Mouse (Mus musculus) liver, postnatal 0 days (tissue): ENCODE results near the gene Thsd7a. TPM values are rescaled to one million over a fixed set of nuclear protein-coding genes. Genes with fewer than 3 reads are reported as not detected.
A peak's percentile ranks its signal among the peaks of the same experiment; 100 is the strongest.

ENCODE experiments used
- ATAC-seq: fragments of 200-750 bp; cut with Nextera tagmentation; 2 replicates; pipeline ENCODE4 v1.8.0; 2017; ENCODE audit warnings: mild to moderate bottlenecking, moderate library complexity
- DNase-seq: peaks from one replicate; pipeline ENCODE4 v3.0.0-alpha.2; 2016
- H3K27ac ChIP-seq: fragments of 300-500 bp; sonication (generic); 2 replicates; pipeline ENCODE4 v1.5.1; 2014; ENCODE audit warnings: antibody characterized with exemption, moderate library complexity, mild to moderate bottlenecking, low read depth
- H3K27me3 ChIP-seq: fragments of 300-500 bp; sonication (generic); 2 replicates; pipeline ENCODE4 v1.6.1; 2014; ENCODE audit warnings: low read length, control low read depth, mixed read lengths; ENCODE audit not compliant: insufficient read depth
- H3K36me3 ChIP-seq: fragments of 300-500 bp; sonication (generic); replicated peaks from 2 replicates; pipeline ENCODE4 v1.6.1; 2014; ENCODE audit warnings: mild to moderate bottlenecking, control low read depth, low read length, moderate library complexity, mixed read lengths; ENCODE audit not compliant: insufficient read depth
- H3K4me1 ChIP-seq: fragments of 300-500 bp; sonication (generic); 2 replicates; pipeline ENCODE4 v1.6.1; 2014; ENCODE audit warnings: antibody characterized with exemption, mild to moderate bottlenecking, control low read depth; ENCODE audit not compliant: insufficient read depth
- H3K4me2 ChIP-seq: fragments of 300-500 bp; sonication (generic); 2 replicates; pipeline ENCODE4 v1.6.1; 2014; ENCODE audit warnings: low read depth, mild to moderate bottlenecking, low read length, moderate library complexity, mixed read lengths
- H3K4me3 ChIP-seq: fragments of 300-500 bp; sonication (generic); 2 replicates; pipeline ENCODE4 v1.5.1; 2014; ENCODE audit warnings: low read depth, low read length
- H3K9ac ChIP-seq: fragments of 300-500 bp; sonication (generic); replicated peaks from 2 replicates; pipeline ENCODE4 v1.6.1; 2014; ENCODE audit warnings: mild to moderate bottlenecking, moderate library complexity
- H3K9me3 ChIP-seq: fragments of 300-500 bp; sonication (generic); 2 replicates; pipeline ENCODE4 v1.6.1; 2016; ENCODE audit warnings: mild to moderate bottlenecking, control low read depth, low read length, mixed read lengths
- CTCF ChIP-seq: sonication (generic); IDR thresholded peaks from 2 replicates; pipeline ENCODE4 v1.5.1; 2016; ENCODE audit warnings: antibody characterized with exemption, low read depth
- EP300 ChIP-seq: IDR thresholded peaks from 2 replicates; pipeline ENCODE4 v1.6.1; 2016; ENCODE audit warnings: antibody characterized with exemption, low read depth, mild to moderate bottlenecking
- WGBS: fragments of 180-500 bp; shearing (Covaris S2); extraction: QIAGEN DNeasy Blood & Tissue Kit; methylation state at CpG from one replicate; pipeline ENCODE4 v1.1.7; 2014; ENCODE audit not compliant: insufficient replicate concordance; 5-methylcytosine and 5-hydroxymethylcytosine counted together
- polyA plus RNA-seq: library from polyadenylated mRNA; unstranded; fragments of >200 nt; fragmentation: Nextera tagmentation; extraction: Ambion mirVana; gene quantifications from 2 replicates; pipeline ENCODE4 v1.2.1, GENCODE M21; 2015

Gene Thsd7a
- polyA plus RNA-seq, 1 experiment from 2014 or later, result 0.33 TPM

DNA sequence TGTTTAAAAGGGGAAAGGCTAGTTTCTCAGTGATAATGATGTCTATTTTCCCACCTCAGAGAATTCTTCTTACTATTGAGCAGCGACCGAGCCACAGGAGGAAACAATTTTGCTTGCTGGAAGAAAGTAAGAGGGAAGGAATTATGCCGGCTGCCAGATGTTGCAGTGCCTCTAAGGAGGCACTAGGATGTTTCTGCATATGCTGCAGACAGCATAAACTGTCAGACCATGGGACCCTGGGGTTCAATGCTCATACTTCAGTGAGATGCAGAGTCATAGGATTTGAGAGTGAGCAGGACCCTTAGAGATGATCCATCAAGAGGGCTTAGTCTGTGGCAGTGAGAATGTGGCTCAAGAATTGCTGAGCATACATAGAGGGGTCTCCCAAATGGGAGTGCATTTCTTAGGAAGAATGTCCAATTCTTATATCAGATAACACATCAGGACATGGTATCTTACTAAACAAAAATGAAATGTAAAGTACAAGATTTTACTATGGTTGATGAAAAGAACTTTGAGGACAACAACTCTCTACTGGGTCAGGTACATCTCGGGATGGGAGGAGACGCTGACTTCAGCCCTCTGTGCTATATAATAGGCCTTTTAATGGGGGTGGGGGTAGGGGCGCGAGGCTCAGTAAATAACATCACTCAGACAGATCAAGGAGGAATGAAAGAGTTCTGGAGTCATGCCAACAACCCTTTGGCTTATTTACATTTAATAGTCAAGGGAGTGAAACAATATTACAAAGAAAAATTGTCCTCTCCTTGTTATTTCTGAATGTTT is 281.7 kb downstream of the Thsd7a start:
- Histone ChIP-seq H3K9ac (no peak overlapping the region), H3K27me3 (no peaks in the 10 kb centered on the region), H3K4me2 (no peak overlapping the region), H3K9me3 (no peaks in the 10 kb centered on the region), H3K4me1 (no peaks in the 10 kb centered on the region), H3K27ac (no peak overlapping the region), H3K36me3 (no peaks in the 10 kb centered on the region), H3K4me3 (no peak overlapping the region)
- no peak for TF ChIP-seq CTCF
- TF ChIP-seq EP300, result no peak
- no peak for DNase-seq
- no peak for ATAC-seq
- WGBS, result 64% methylated on average over 7 of the region's 7 CpGs

DNA sequence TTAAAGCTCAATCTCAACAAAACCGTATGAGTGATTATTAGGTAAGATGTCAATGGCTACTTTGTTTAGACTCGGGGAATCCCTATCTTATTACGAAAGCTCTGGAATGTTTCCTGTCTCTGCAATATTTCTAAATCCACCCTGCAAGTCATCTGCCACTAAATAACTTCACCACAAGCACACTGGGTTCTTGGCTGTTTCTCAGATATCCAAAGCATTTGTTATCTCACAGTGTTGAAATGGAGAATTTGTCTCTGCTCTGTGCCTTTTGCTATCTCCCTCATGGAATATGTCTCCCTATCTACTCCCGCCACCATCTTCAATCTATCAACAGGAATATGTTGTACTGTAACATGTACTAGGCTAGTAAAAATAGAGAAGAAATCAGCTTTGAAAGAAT is 290.4 kb downstream of the Thsd7a start:
- WGBS, result 69% methylated on average over 4 of the region's 4 CpGs
- DNase-seq, result no peak

DNA sequence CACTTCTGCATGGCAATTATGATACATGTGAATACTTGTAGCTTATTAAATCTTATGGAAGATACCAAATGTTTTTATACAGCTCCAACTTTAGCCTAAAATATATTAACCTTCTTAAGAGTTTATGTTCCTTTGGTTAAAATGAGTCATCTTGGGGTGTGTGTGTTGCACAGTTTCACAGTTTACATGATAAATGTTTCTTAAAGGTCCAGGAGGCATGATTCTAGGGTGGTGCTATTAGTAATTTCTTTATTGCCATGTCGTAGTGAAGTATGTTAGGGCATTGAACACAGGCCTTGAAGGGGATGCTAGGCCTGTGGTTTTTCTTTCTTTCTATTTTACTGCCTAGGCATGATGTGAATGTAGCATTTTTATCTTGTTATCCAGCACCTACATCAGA is 291.8 kb downstream of the Thsd7a start:
- Histone ChIP-seq H3K4me3 (no peak overlapping the region), H3K4me2 (no peak overlapping the region), H3K9ac (no peak overlapping the region), H3K36me3 (no peaks in the 10 kb centered on the region), H3K9me3 (no peaks in the 10 kb centered on the region), H3K4me1 (no peaks in the 10 kb centered on the region), H3K27ac (no peak overlapping the region), H3K27me3 (no peaks in the 10 kb centered on the region)
- no peak for TF ChIP-seq CTCF
- TF ChIP-seq EP300, result no peak
- no peak for ATAC-seq
- 73% methylated on average over 1 of the region's 1 CpGs for WGBS
- no peak for DNase-seq

More for the DNA sequence above, 290.4 kb downstream of the Thsd7a start:
- no peak overlapping the region for H3K4me2 ChIP-seq
- no peak overlapping the region for H3K9ac ChIP-seq
- H3K9me3 ChIP-seq, result no peaks in the 10 kb centered on the region
- no peak overlapping the region for H3K27ac ChIP-seq
- TF ChIP-seq CTCF (no peak), EP300 (no peak)
- H3K27me3 ChIP-seq, result no peaks in the 10 kb centered on the region
- ATAC-seq, result no peak
- no peaks in the 10 kb centered on the region for H3K36me3 ChIP-seq
- H3K4me3 ChIP-seq, result no peak overlapping the region
- no peaks in the 10 kb centered on the region for H3K4me1 ChIP-seq

DNA sequence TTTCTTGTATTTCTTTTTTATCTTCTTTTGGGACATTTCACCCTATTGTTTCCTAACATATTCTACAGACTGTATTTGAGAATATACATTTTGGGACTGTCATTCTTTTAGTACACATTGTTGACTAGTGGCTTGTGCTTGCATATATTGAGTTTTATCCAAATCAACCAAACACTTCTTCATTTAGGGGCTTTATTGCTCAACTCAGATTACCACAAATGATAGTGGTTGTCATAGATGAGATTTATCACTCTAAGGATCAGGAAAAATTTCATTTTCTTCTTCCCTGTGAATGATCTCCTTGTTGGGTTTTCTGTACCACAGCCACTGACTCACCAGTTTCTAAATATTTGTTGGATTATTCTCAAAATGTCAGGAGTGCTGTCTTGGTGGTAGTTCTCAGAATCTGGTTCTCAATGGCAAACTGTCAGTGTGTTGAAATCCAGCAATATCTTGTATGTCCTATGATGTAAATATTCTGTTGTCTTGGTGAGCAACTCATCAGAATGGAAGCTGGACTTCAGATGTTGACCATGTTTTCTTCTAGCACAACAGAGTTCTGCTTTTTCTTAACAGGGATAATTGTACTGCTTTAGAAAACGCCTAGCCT is 294.2 kb downstream of the Thsd7a start:
- WGBS, result 44% methylated on average over 1 of the region's 1 CpGs

DNA sequence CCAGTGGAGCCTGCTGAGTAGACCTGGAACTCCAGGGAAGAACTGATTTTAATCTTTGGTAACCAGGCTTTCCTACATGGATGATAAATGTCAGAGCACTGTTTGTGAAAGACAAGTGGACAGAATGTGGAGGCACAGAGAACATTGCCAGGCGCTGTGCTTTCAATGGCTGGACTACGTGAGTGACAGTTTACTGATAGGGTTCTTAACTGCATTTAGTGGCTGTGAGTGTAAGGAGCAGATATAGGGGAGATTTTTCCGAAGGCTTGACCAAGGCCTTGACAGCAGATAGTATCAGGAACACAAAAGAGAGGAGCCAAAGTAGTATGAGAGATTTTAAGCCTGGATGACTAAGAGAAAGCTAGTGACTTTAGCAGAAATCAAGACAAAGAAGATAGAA is 295.1 kb downstream of the Thsd7a start:
- Histone ChIP-seq H3K9me3 (no peaks in the 10 kb centered on the region), H3K27me3 (no peaks in the 10 kb centered on the region), H3K4me2 (no peak overlapping the region), H3K9ac (no peak overlapping the region), H3K4me1 (no peaks in the 10 kb centered on the region), H3K36me3 (no peaks in the 10 kb centered on the region), H3K4me3 (no peak overlapping the region), H3K27ac (no peak overlapping the region)
- TF ChIP-seq EP300 (no peak), CTCF (no peak)
- WGBS, result 47% methylated on average over 3 of the region's 3 CpGs
- ATAC-seq, result no peak
- DNase-seq, result no peak

More for the DNA sequence above, 294.2 kb downstream of the Thsd7a start:
- Histone ChIP-seq H3K27ac (no peak overlapping the region), H3K9ac (no peak overlapping the region), H3K4me3 (no peak overlapping the region), H3K27me3 (no peaks in the 10 kb centered on the region), H3K4me1 (no peaks in the 10 kb centered on the region), H3K9me3 (no peaks in the 10 kb centered on the region), H3K36me3 (no peaks in the 10 kb centered on the region), H3K4me2 (no peak overlapping the region)
- no peak for DNase-seq
- TF ChIP-seq EP300, result no peak
- TF ChIP-seq CTCF, result no peak
- ATAC-seq, result no peak

DNA sequence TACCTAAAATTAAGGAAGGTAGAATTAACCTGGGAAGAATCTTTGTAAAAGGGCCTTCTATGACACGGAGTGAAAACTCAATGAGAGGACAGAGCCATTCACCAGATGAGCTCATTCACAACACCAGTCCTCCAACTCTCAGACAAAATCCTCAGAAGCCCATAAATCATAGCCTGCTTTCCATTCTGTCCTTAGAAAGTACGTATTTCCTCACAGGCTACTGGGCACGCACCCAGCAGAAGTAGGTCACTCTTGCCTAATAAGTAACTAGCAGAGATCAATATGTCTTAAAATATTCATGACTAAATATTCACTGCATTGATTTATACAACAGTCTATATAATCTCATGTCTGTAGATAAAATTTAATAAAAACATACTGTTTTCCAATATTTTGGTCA is 300.4 kb downstream of the Thsd7a start:
- Histone ChIP-seq H3K27me3 (no peaks in the 10 kb centered on the region), H3K4me3 (no peak overlapping the region), H3K36me3 (no peaks in the 10 kb centered on the region), H3K9ac (no peak overlapping the region), H3K9me3 (no peaks in the 10 kb centered on the region), H3K27ac (no peak overlapping the region), H3K4me2 (no peak overlapping the region), H3K4me1 (no peaks in the 10 kb centered on the region)
- no peak for TF ChIP-seq CTCF
- peak; percentile 17; the same call in 1 of the 2 replicates for TF ChIP-seq EP300
- ATAC-seq, result peak; percentile 72
- WGBS, result 57% methylated on average over 3 of the region's 3 CpGs
- DNase-seq, result peak; percentile 42
